8 mouse cellular contexts compared by ENCODE assay signal in the genomic region with DNA sequence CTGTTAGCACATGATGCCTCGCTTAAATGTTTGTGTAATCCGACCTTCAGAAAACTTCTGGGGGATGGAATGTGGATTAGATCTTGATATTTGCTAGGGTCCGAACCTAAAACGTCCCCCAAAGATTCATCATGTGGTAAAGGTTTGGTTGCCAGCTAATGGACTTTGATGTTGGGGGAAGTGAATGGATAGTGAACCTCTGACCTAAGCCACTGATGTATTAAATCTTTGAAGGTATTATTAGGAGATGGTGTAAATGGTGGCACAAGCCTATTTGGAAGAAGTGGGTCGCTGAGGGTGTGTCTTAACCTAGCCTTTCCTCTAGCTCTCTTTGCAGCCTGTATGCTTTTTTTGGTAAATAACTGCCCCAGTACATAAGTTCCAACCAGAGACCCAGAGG. TPM values are rescaled to one million over a fixed set of nuclear protein-coding genes. Genes with fewer than 3 reads are reported as not detected.
DNase-seq lines count a peak whose midpoint lies in the region; ATAC-seq and TF ChIP-seq lines count a peak whose summit lies in the region.

No protein-coding gene starts in this region.

- peaks cover 0 to under 1% of the 10 kb centered on the region in 2 experiments for H3K36me3 ChIP-seq in CH12.LX (replicated peaks in 1 of 2; ENCODE audit: control insufficient read depth in 1 of 2, insufficient read depth in 1 of 2, low read length in 1 of 2)
- H3K36me3 ChIP-seq in hindbrain, embryonic 10.5 days: no peaks in the 10 kb centered on the region
- H3K36me3 ChIP-seq in liver, embryonic 12.5 days: no peaks in the 10 kb centered on the region

- TF ChIP-seq EP300 in CH12.LX (IDR thresholded peaks at IDR 0.05; ENCODE audit: low read length): no peak

- TF ChIP-seq POLR2A in CH12.LX (IDR thresholded peaks at IDR 0.05; ENCODE audit: low read depth, low read length): no peak

- H3K79me2 ChIP-seq in CH12.LX (replicated peaks; ENCODE audit: control insufficient read depth, extremely low read depth, insufficient read depth, poor library complexity, severe bottlenecking): peaks cover 15% of the 10 kb centered on the region

- H3K9me3 ChIP-seq in CH12.LX (replicated peaks; ENCODE audit: low read length): no peaks in the 10 kb centered on the region
- no peaks in the 10 kb centered on the region for H3K9me3 ChIP-seq in hindbrain, embryonic 10.5 days
- no peaks in the 10 kb centered on the region for H3K9me3 ChIP-seq in liver, embryonic 12.5 days (replicated peaks)

- intact Hi-C loops in gastrocnemius, adult 2 months (cut with DNase I): loop anchor here (5.0 kb wide), 1 partner anchor 46 kb away; no protein-coding TSS in a partner anchor
- intact Hi-C loops in gastrocnemius, postnatal 14 days (cut with DNase I; ENCODE audit: low total_unique reads): no loop called here
- intact Hi-C loops in left cerebral cortex, postnatal 10 days (cut with DNase I): no loop called here

- peaks cover 7 to 29% of the 10 kb centered on the region in 2 experiments for H3K4me1 ChIP-seq in CH12.LX (ENCODE audit: control insufficient read depth in 1 of 2, insufficient read depth in 2 of 2)
- H3K4me1 ChIP-seq in hindbrain, embryonic 10.5 days (replicated peaks): peaks cover 10% of the 10 kb centered on the region
- peaks cover 34% of the 10 kb centered on the region for H3K4me1 ChIP-seq in liver, embryonic 12.5 days

- H3K27ac ChIP-seq in gastrocnemius, adult 2 months: peak overlapping the region; percentile 96
- no peak overlapping the region for H3K27ac ChIP-seq in CH12.LX (ENCODE audit: insufficient read depth, low read depth)
- no peak overlapping the region for H3K27ac ChIP-seq in hindbrain, embryonic 10.5 days
- no peak overlapping the region for H3K27ac ChIP-seq in liver, embryonic 12.5 days

- no peak for ATAC-seq in liver, embryonic 12.5 days

- H3K4me2 ChIP-seq in CH12.LX (ENCODE audit: insufficient read depth, low read depth, poor library complexity, severe bottlenecking): peak overlapping the region; percentile 83
- H3K4me2 ChIP-seq in liver, embryonic 12.5 days: peak overlapping the region; percentile 80

- peak overlapping the region; percentile 96 for H3K4me3 ChIP-seq in gastrocnemius, adult 2 months
- H3K4me3 ChIP-seq in CH12.LX (replicated peaks in 1 of 3; ENCODE audit: low read depth in 2 of 3, low read length in 2 of 3, poor library complexity in 1 of 3): peak overlapping the region in 2 of 3 experiments; percentile 71 to 98
- peak overlapping the region; percentile 91; the same call in 1 of the 2 replicates for H3K4me3 ChIP-seq in hindbrain, embryonic 10.5 days
- H3K4me3 ChIP-seq in liver, embryonic 12.5 days: peak overlapping the region; percentile 76

- in situ Hi-C loops in CH12.LX (cut with MboI; ENCODE audit: low pct_ligation_motif_present, low pct_unique_long_range_greater_than_20kb, low sequenced_read_pairs): no loop called here

- WGBS in hindbrain, embryonic 10.5 days: 39% methylated on average over 5 of the region's 5 CpGs
- 28% methylated on average over 5 of the region's 5 CpGs for WGBS in liver, embryonic 12.5 days (ENCODE audit: insufficient replicate concordance)

- DNase-seq in gastrocnemius, adult 2 months: no peak
- no peak for DNase-seq in gastrocnemius, postnatal 14 days
- no peak for DNase-seq in CH12.LX (ENCODE audit: extremely low read depth)
- DNase-seq in hindbrain, embryonic 10.5 days (ENCODE audit: low spot score): no peak
- no peak for DNase-seq in left cerebral cortex, postnatal 10 days (ENCODE audit: extremely low spot score in 1 of 2, low spot score in 2 of 2)
- DNase-seq in yolk sac, embryonic 10.5 days (ENCODE audit: low spot score): no peak
- DNase-seq in adrenal gland, postnatal 25 days: no peak

- H3K27me3 ChIP-seq in CH12.LX (replicated peaks): no peaks in the 10 kb centered on the region
- peaks cover 13% of the 10 kb centered on the region for H3K27me3 ChIP-seq in hindbrain, embryonic 10.5 days (ENCODE audit: insufficient read depth, poor library complexity, severe bottlenecking)
- H3K27me3 ChIP-seq in liver, embryonic 12.5 days (replicated peaks): no peaks in the 10 kb centered on the region

- H3K9ac ChIP-seq in CH12.LX (ENCODE audit: insufficient read depth, low read depth): peak overlapping the region; percentile 82
- peak overlapping the region; percentile 91 for H3K9ac ChIP-seq in liver, embryonic 12.5 days

- TF ChIP-seq CTCF in gastrocnemius, adult 2 months (IDR thresholded peaks at IDR 0.05): no peak
- no peak for TF ChIP-seq CTCF in CH12.LX (conservative IDR thresholded peaks at IDR 0.05 in 1 of 2, IDR thresholded peaks at IDR 0.05 in 1 of 2; ENCODE audit: low read depth in 2 of 2, low read length in 2 of 2)

- dilution Hi-C loops in CH12.LX (cut with MboI; ENCODE audit: extremely low pct_ligation_motif_present, extremely low pct_unique_long_range_greater_than_20kb, low sequenced_read_pairs): no loop called here

- no peak for TF ChIP-seq RAD21 in CH12.LX (IDR thresholded peaks at IDR 0.05; ENCODE audit: low read depth, low read length)

TF ChIP-seq in CH12.LX, 34 proteins besides CTCF, POLR2A, EP300 and RAD21:
- no peak for TF ChIP-seq MAZ (IDR thresholded peaks at IDR 0.05; ENCODE audit: low read depth, low read length)
- no peak for TF ChIP-seq ZMIZ1 (IDR thresholded peaks at IDR 0.05; ENCODE audit: low read depth, low read length)
- no peak for TF ChIP-seq ZKSCAN1 (IDR thresholded peaks at IDR 0.05; ENCODE audit: borderline replicate concordance, low read depth, low read length)
- TF ChIP-seq E2F4 (IDR thresholded peaks at IDR 0.05; ENCODE audit: insufficient replicate concordance, low read depth, low read length): no peak
- TF ChIP-seq HCFC1 (IDR thresholded peaks at IDR 0.05; ENCODE audit: low read depth, low read length): no peak
- no peak for TF ChIP-seq MAFK (IDR thresholded peaks at IDR 0.05; ENCODE audit: insufficient replicate concordance, low read length)
- TF ChIP-seq TBP (conservative IDR thresholded peaks at IDR 0.05; ENCODE audit: low read depth, low read length): no peak
- TF ChIP-seq MEF2A (IDR thresholded peaks at IDR 0.05; ENCODE audit: borderline replicate concordance, low read depth, low read length): no peak
- no peak for TF ChIP-seq ZNF384 (IDR thresholded peaks at IDR 0.05; ENCODE audit: low read depth, low read length)
- no peak for TF ChIP-seq USF1 (IDR thresholded peaks at IDR 0.05; ENCODE audit: low read depth, low read length)
- TF ChIP-seq CHD2 (IDR thresholded peaks at IDR 0.05; ENCODE audit: low read length): no peak
- TF ChIP-seq ETS1 (conservative IDR thresholded peaks at IDR 0.05; ENCODE audit: low read depth, low read length): no peak
- no peak for TF ChIP-seq JUN (IDR thresholded peaks at IDR 0.05; ENCODE audit: insufficient read depth, low read depth, low read length)

RNA-seq across cellular contexts. Expression of a gene that starts 0.4 kb away (rescaled TPM):
- 1 to 10 TPM; 5.1 to 8.0 TPM for total RNA-seq in gastrocnemius, adult 2 months (2021)
- 1 to 10 TPM; 8.2 to 8.9 TPM for total RNA-seq in gastrocnemius, postnatal 14 days (2021)
- total RNA-seq in CH12.LX (2012; rRNA removed) (16.3 and 17.8 TPM in 2 replicates), CH12.LX (2014; rRNA removed) (45.7 and 52.5 TPM in 2 replicates)
- 21.7 and 24.6 TPM in 2 replicates for polyA plus RNA-seq in CH12.LX (2012; ENCODE audit: insufficient read length, low read depth)
- 5.7 and 7.8 TPM in 2 replicates for polyA plus RNA-seq in hindbrain, embryonic 10.5 days (2016; fragmentation: Nextera tagmentation; extraction: Ambion mirVana)
- 12.0 and 13.8 TPM in 2 replicates for polyA plus RNA-seq in liver, embryonic 12.5 days (2016; fragmentation: Nextera tagmentation; extraction: Ambion mirVana)
- 10 to 100 TPM; 13.3 to 13.6 TPM for total RNA-seq in left cerebral cortex, postnatal 10 days (2021)
- total RNA-seq in adrenal gland, postnatal 25 days (2021): 24.5 and 29.5 TPM in 2 replicates

RNA-seq across cellular contexts. Expression of a gene that starts 32.0 kb away (rescaled TPM):
- not detected for total RNA-seq in gastrocnemius, adult 2 months (2021)
- total RNA-seq in gastrocnemius, postnatal 14 days (2021): not detected
- total RNA-seq in CH12.LX (2012; rRNA removed) (not detected in 2 replicates), CH12.LX (2014; rRNA removed) (not detected in 2 replicates)
- polyA plus RNA-seq in CH12.LX (2012; ENCODE audit: insufficient read length, low read depth): 0.51 TPM in 1 of 2 replicates, not detected in the other
- polyA plus RNA-seq in hindbrain, embryonic 10.5 days (2016; fragmentation: Nextera tagmentation; extraction: Ambion mirVana): not detected in 2 replicates
- polyA plus RNA-seq in liver, embryonic 12.5 days (2016; fragmentation: Nextera tagmentation; extraction: Ambion mirVana): not detected in 2 replicates
- total RNA-seq in left cerebral cortex, postnatal 10 days (2021): 1 to 10 TPM; 1.2 to 2.4 TPM
- total RNA-seq in adrenal gland, postnatal 25 days (2021): 0.61 TPM in 1 of 2 replicates, not detected in the other

RNA-seq across cellular contexts. Expression of a gene that starts 50.6 kb away (rescaled TPM):
- total RNA-seq in gastrocnemius, adult 2 months (2021): 10 to 100 TPM; 11.7 to 12.8 TPM
- 10 to 100 TPM; 13.4 to 14.3 TPM for total RNA-seq in gastrocnemius, postnatal 14 days (2021)
- total RNA-seq in CH12.LX (2012; rRNA removed) (27.0 and 34.0 TPM in 2 replicates), CH12.LX (2014; rRNA removed) (64.5 and 70.4 TPM in 2 replicates)
- polyA plus RNA-seq in CH12.LX (2012; ENCODE audit: insufficient read length, low read depth): 43.8 and 45.9 TPM in 2 replicates
- 69.4 and 80.9 TPM in 2 replicates for polyA plus RNA-seq in hindbrain, embryonic 10.5 days (2016; fragmentation: Nextera tagmentation; extraction: Ambion mirVana)
- 49.6 and 53.1 TPM in 2 replicates for polyA plus RNA-seq in liver, embryonic 12.5 days (2016; fragmentation: Nextera tagmentation; extraction: Ambion mirVana)
- total RNA-seq in left cerebral cortex, postnatal 10 days (2021): 10 to 100 TPM; 55.8 to 56.3 TPM
- 60.3 and 68.2 TPM in 2 replicates for total RNA-seq in adrenal gland, postnatal 25 days (2021)
